Mouse (Mus musculus) urinary bladder, postnatal 14 days (tissue): ENCODE results near the gene Ctla2b.
"Not testable (repeated sequence)": the region's sequence is repeated elsewhere in the genome, so short reads cannot be mapped to it uniquely, and the experiment has no call there.

Source experiments
- DNase-seq: peaks from one replicate; pipeline ENCODE4 v3.0.0; 2021; ENCODE audit warnings: low spot score

Gene Ctla2b

GRCm38 (mm10) chr13:60897328-60897727 lies at the start of gene Ctla2b:
Ctla2b (minus strand) TSS chr13:60897447.
- DNase-seq, result peak; percentile 7

GRCm38 (mm10) chr13:60941884-60942283 lies 44.6 kb upstream of the Ctla2b start, which contains the start of gene Tpbpa:
Tpbpa (minus strand) TSS chr13:60941984.
- DNase-seq, result not testable (repeated sequence)

- peak; percentile 4 for DNase-seq
Measured at GRCm38 (mm10) chr13:60936500-60936901, 39.3 kb upstream of the Ctla2b start, which contains the start of the genes Gm49391 and Ctla2a. Gm49391 (minus strand) TSS chr13:60936571. Ctla2a (minus strand) TSS chr13:60936625.

- DNase-seq, result not testable (repeated sequence)
Measured at GRCm38 (mm10) chr13:60935490-60935889, 38.2 kb upstream of the Ctla2b start, which contains the start of gene Gm49393. Gm49393 (minus strand) TSS chr13:60935590.

DNA sequence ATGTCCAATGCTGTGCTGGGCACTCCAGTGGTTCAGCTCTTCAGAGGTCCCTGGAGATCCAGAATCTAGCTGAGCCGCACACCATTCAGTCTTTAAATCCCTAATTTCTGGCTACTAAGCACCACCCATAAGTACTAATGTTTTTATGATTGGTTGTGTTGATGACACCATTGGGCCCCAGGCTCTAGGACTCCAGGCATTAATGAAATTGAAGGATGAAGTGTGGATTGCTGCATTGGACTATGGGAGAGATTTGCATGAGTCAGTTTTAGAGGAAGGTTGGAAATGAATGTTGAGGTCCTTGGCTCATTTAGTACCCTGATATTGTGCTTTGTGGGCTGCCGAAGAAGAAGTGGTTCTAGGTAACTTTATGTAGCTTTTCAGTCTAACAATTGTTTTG lies 7.5 kb upstream of the Ctla2b start, which contains the start of gene Tpbpb:
TSS of gene Tpbpb (minus strand) at position 101 of the 400 bp plus-strand sequence.
- not testable (repeated sequence) for DNase-seq

DNA sequence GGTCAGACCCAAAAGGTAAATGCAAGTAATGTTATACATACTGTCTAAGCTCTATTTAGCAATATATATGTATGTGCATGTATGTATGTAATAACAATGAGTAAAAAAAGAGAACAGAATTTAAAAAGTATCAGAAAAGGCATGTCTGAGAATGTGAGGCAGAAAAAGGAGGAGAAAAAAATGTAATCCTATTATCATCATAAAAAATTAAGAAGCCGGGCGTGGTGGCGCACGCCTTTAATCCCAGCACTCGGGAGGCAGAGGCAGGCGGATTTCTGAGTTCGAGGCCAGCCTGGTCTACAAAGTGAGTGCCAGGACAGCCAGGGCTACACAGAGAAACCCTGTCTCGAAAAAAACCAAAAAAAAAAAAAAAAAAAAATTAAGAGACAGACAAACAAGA lies 453 bp downstream of the Ctla2b start, which contains the start of gene Gm49392:
TSS of gene Gm49392 (minus strand) at position 101 of the 400 bp plus-strand sequence.
- DNase-seq, result not testable (repeated sequence)

DNA sequence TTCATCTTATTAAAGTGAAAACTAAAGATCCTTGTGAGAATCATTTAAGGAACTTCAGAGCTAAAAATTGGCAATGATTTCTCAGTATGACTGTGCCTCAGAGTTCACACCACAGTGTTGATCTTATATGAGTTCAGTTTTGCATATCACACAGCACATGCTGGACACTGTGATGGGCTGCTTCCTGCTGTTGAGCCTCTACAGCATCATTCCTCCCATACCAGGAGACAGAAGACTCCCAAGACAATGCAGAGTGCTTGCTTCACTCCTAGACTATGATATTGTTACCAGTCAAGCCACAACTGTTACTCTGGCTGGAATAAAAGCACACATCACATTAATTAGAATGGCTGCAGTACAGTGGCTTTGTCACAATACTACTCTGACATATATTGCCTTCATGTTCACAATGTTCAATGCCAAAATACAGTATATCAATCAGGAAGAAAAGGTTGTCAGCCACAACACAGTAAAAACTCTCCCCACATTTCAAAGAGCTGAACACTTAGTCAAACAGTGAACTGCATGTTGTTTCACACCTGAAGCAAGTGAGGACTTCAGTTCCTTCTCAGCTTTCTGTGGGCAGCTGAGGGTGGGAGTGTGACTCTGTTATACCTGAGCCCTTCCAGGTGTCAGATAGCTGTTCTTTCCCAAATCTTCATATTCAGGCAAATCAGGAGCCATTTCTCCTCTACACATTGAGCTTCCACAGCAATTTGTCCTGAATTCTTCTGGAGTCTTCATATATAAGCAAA lies 1.7 kb downstream of the Ctla2b start:
- DNase-seq, result no peak

DNA sequence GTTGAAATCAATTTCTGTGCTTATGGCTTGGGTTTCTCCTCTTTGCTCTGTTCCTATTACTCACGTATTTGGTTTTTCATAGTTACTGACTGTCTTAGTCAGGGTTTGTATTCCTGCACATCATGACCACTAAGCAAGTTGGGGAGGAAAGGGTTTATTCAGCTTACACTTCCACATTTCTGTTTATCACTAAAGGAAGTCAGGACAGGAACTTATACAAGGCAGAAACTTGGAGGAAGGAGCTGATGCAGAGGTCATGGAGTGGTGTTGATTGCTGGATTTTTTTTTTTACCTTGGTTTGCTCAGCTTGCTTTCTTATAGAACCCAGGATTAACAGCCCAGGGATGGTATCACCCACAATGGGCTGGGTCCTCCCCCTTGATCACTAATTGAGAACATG lies 4.9 kb downstream of the Ctla2b start:
- DNase-seq, result no peak

DNA sequence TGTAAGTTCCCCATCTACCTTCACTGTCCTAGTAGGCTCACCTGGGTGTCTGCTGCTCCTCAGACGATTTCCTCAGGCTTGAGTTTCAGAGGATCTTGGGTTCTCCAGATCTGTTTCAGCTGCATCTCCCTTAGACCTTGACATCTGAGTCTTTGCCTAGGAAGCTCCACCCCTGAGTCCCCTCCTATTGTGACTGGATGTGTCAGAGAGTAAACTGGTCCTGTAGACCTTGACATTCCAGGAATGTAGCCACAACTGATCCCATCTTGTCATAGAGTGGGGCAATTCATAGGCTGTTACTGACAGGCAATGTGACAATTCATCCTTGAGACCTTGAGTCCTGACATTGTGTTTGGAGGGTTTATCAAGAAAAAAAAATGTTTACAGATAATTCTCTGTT lies 33.0 kb downstream of the Ctla2b start, which contains the start of gene 4930486L24Rik:
TSS of gene 4930486L24Rik (minus strand) at position 195 of the 400 bp plus-strand sequence.
- no peak for DNase-seq

- DNase-seq, result no peak
Measured at GRCm38 (mm10) chr13:60848241-60849120, 48.8 kb downstream of the Ctla2b start.
